Mouse (Mus musculus) liver, embryonic 14.5 days (tissue): Measurements from ENCODE around the gene Csk.

Source experiments
- CTCF ChIP-seq: IDR thresholded peaks from 2 replicates; pipeline ENCODE4 v1.5.1; 2016; ENCODE audit warnings: antibody characterized with exemption, low read depth, control low read depth
- EP300 ChIP-seq: IDR thresholded peaks from 2 replicates; pipeline ENCODE4 v1.6.1; 2016; ENCODE audit warnings: antibody characterized with exemption, low read depth

DNA sequence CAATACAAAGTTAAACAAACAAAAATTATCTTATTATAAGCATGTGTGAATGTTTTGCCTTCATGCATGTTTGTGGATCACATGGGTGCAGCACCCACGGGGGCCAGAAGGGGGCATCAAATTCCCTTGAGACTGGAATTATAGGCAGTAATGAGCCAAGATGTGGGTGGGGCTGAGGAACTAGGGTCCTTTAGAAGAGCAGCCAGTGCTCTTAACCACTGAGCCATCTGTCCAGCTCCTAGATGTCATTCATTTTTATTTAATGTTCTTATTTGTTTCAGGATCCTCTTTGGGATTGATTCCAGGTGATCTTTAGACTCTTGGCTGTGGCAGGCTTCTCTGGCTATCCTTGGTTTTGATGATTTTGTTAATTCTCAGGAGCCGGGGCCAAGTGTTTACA lies 34.7 kb upstream of the Csk start:
- TF ChIP-seq CTCF, result peak; percentile 74
- TF ChIP-seq EP300, result no peak
